Mouse (Mus musculus) thymus, adult 2 months (tissue): ENCODE data around the gene Ssmem1. TPM values are rescaled to one million over a fixed set of nuclear protein-coding genes. Genes with fewer than 3 reads are reported as not detected.

Source experiments
- DNase-seq: peaks from one replicate; pipeline ENCODE4 v3.0.0; 2021
- H3K27ac ChIP-seq: fragments of 200-500 bp; 2 replicates; pipeline ENCODE4 v1.5.1; 2012; ENCODE audit warnings: low read length, control low read depth; ENCODE audit not compliant: control insufficient read depth, insufficient read depth
- H3K27me3 ChIP-seq: fragments of 200-500 bp; 2 replicates; pipeline ENCODE4 v1.6.1; 2012; ENCODE audit warnings: mild to moderate bottlenecking, low read length, moderate library complexity, mixed read lengths; ENCODE audit not compliant: control insufficient read depth, insufficient read depth
- H3K36me3 ChIP-seq: fragments of 200-500 bp; 2 replicates; pipeline ENCODE4 v1.6.1; 2012; ENCODE audit warnings: mild to moderate bottlenecking, low read length, moderate library complexity; ENCODE audit not compliant: control insufficient read depth, insufficient read depth
- H3K4me1 ChIP-seq: fragments of 200-500 bp; replicated peaks from 2 replicates; pipeline ENCODE4 v1.6.1; 2012; ENCODE audit warnings: low read length; ENCODE audit not compliant: control insufficient read depth, insufficient read depth
- H3K4me3 ChIP-seq: fragments of 200-500 bp; 2 replicates; pipeline ENCODE4 v1.5.1; 2012; ENCODE audit warnings: mild to moderate bottlenecking, low read length, control low read depth, moderate library complexity; ENCODE audit not compliant: control insufficient read depth, insufficient read depth
- CTCF ChIP-seq: fragments of 200-500 bp; IDR thresholded peaks from 2 replicates; pipeline ENCODE4 v1.5.1; 2012; ENCODE audit warnings: mild to moderate bottlenecking, control low read depth, low read length, moderate library complexity, borderline replicate concordance; ENCODE audit not compliant: control insufficient read depth, poor library complexity, insufficient read depth; ENCODE audit errors: extremely low read depth
- POLR2A ChIP-seq: fragments of 200-500 bp; IDR thresholded peaks from 2 replicates; pipeline ENCODE4 v1.6.1; 2012; ENCODE audit warnings: mild to moderate bottlenecking, low read length, control low read depth, moderate library complexity; ENCODE audit not compliant: control insufficient read depth, poor library complexity, insufficient read depth; ENCODE audit errors: extremely low read depth
- WGBS: fragments of 180-500 bp; shearing (Covaris S2); methylation state at CpG from one replicate; pipeline ENCODE4 v1.1.7; 2018; 5-methylcytosine and 5-hydroxymethylcytosine counted together
- polyA plus RNA-seq: library from polyadenylated mRNA; depleted of rRNA; stranded (reverse); fragments of >200 nt; gene quantifications from 2 replicates; pipeline ENCODE4 v1.2.3, GENCODE M21; 2012; rRNA removed

The Ssmem1 gene
- polyA plus RNA-seq, 1 experiment: not detected

DNA sequence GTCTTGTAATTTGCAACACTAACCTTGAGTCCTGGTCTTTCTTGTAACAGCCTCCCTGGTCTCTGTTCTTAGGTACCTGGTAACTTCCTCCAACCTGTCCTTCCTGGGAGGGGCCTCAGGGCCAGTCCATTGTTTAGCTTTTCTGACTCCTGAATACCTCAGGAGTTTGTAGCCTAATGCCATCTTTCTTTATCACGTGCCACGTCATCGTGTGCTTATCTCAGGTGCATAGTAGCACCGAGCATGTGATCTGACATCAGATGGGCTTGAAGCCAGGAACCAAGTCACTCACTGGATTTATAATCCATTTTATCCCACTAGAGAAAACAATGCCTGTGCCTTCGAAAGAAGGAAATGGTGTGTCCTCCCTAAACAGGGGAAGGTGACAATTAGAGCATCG lies 53.9 kb downstream of the Ssmem1 start:
- H3K27me3 ChIP-seq: no peaks in the 10 kb centered on the region
- H3K4me1 ChIP-seq: no peaks in the 10 kb centered on the region
- no peak overlapping the region for H3K27ac ChIP-seq
- no peak for TF ChIP-seq CTCF
- TF ChIP-seq POLR2A: no peak
- no peaks in the 10 kb centered on the region for H3K36me3 ChIP-seq
- no peak overlapping the region for H3K4me3 ChIP-seq
- DNase-seq: no peak
- 89% methylated on average over 6 of the region's 6 CpGs for WGBS

DNA sequence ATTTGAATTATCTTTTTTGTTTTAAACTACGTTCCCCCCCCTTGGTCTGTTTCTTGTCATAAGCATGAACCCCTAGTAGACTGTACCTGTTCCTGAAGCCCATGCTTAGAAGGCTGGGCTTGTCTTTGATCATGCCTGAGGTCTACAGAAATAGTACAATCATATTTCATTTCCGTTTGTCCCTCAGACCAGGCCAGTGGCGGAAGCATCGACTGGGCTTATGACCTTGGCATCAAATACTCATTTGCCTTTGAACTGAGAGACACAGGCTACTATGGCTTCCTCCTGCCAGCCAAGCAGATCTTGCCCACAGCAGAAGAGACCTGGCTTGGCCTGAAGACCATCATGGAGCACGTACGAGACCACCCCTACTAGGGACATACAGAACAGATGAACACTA lies 54.4 kb downstream of the Ssmem1 start:
- WGBS: 94% methylated on average over 6 of the region's 6 CpGs
- no peak for DNase-seq
- no peaks in the 10 kb centered on the region for H3K4me1 ChIP-seq
- H3K27ac ChIP-seq: no peak overlapping the region
- H3K4me3 ChIP-seq: no peak overlapping the region
- no peaks in the 10 kb centered on the region for H3K36me3 ChIP-seq
- no peaks in the 10 kb centered on the region for H3K27me3 ChIP-seq
- TF ChIP-seq POLR2A: no peak
- TF ChIP-seq CTCF: no peak

DNA sequence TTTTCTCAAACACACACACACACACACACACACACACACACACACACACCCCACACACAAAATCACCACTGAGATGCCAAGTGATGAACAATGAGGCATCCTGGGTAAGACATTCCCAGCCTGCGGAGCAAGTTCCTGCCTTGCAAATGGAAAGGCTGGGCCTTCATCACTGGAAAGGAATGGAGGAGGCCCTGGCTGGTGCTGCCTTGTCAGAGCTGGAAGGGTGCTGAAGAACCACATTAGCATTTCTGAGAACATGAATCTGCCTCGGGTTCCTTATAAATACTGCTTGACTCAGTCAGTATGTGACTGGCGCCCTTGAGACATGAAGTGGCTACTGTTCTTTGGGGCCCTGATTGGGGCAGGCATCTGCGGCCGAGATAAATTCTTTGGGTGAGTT lies 58.4 kb downstream of the Ssmem1 start, which contains the start of gene Cpa4:
TSS of gene Cpa4 (plus strand) at position 301 of the 400 bp plus-strand sequence.
- Histone ChIP-seq H3K27me3 (no peaks in the 10 kb centered on the region), H3K27ac (no peak within 1 kb of the TSS), H3K4me3 (no peak within 1 kb of the TSS), H3K36me3 (no peaks in the 10 kb centered on the region), H3K4me1 (no peaks in the 10 kb centered on the region)
- WGBS: 86% methylated on average over 5 of the region's 5 CpGs
- no peak for DNase-seq
- TF ChIP-seq CTCF (no peak), POLR2A (no peak)

DNA sequence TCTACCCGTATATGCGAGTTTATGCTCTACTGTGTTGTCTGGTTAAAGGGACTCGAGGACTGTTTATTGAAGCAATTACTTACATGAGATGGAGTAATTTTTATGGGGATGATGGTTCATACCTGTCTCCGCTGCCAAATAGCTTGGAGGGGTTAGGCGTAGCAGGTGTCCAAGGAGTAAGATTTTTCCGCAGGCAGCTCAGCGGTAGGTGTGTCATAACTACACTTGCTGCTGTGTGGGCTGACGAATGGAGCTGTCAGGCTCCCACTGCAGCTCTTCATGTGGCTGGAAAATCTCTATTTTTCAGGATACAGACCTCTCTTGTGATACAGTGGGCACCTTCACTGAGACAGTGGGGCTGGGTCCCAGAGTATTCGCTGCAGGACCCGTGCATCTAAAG lies 59.7 kb downstream of the Ssmem1 start:
- 97% methylated on average over 10 of the region's 10 CpGs for WGBS
- TF ChIP-seq CTCF (no peak), POLR2A (no peak)
- no peaks in the 10 kb centered on the region for H3K27me3 ChIP-seq

More for the DNA sequence above, 59.7 kb downstream of the Ssmem1 start:
- Histone ChIP-seq H3K36me3 (no peaks in the 10 kb centered on the region), H3K27ac (no peak overlapping the region), H3K4me1 (no peaks in the 10 kb centered on the region), H3K4me3 (no peak overlapping the region)
- no peak for DNase-seq

Other genes with a start within 250 kb of the Ssmem1 start
- gene Ube2h, start 205.3 kb upstream of the Ssmem1 start, polyA plus RNA-seq: 69.9 and 160 TPM in 2 replicates
- gene Zc3hc1, start 118.8 kb upstream of the Ssmem1 start, polyA plus RNA-seq: 24.2 and 27.3 TPM in 2 replicates
- gene Klhdc10, start 108.0 kb upstream of the Ssmem1 start, polyA plus RNA-seq: 25.5 and 29.7 TPM in 2 replicates
- 79.5 and 80.2 TPM in 2 replicates for gene Tmem209, start 66 bp upstream of the Ssmem1 start, polyA plus RNA-seq
- not detected in 2 replicates for gene Cpa2, start 31.7 kb downstream of the Ssmem1 start, polyA plus RNA-seq
- gene Cpa4, start 58.5 kb downstream of the Ssmem1 start, polyA plus RNA-seq: 0.11 and 0.17 TPM in 2 replicates
- gene Cpa5, start 101.2 kb downstream of the Ssmem1 start, polyA plus RNA-seq: 0.10 TPM in 1 of 2 replicates, not detected in the other
- not detected in 2 replicates for gene Cpa1, start 129.4 kb downstream of the Ssmem1 start, polyA plus RNA-seq
- 6.6 TPM in 2 replicates for gene Cep41, start 183.9 kb downstream of the Ssmem1 start, polyA plus RNA-seq
- 7.2 and 13.3 TPM in 2 replicates for gene Mest, start 213.7 kb downstream of the Ssmem1 start, polyA plus RNA-seq